Mouse (Mus musculus) brown adipose tissue, adult 24 weeks (tissue): ENCODE results near the gene Usp7. TPM values are rescaled to one million over a fixed set of nuclear protein-coding genes. Genes with fewer than 3 reads are reported as not detected.

Source experiments
- H3K27ac ChIP-seq: fragments of 200-500 bp; replicated peaks from 2 replicates; pipeline ENCODE4 v1.5.1; 2012; ENCODE audit warnings: low read depth, mild to moderate bottlenecking, low read length
- H3K4me1 ChIP-seq: fragments of 200-500 bp; 2 replicates; pipeline ENCODE4 v1.6.1; 2012; ENCODE audit warnings: low read length, mixed read lengths; ENCODE audit not compliant: control insufficient read depth, insufficient read depth, insufficient read length
- H3K4me3 ChIP-seq: fragments of 200-500 bp; 2 replicates; pipeline ENCODE4 v1.5.1; 2012; ENCODE audit warnings: low read depth, mild to moderate bottlenecking, low read length, moderate library complexity; ENCODE audit not compliant: insufficient read depth
- polyA plus RNA-seq: library from polyadenylated mRNA; stranded (reverse); fragments of >200 nt; gene quantifications from 2 replicates; pipeline ENCODE4 v1.2.4, GENCODE M21; 2012; ENCODE audit not compliant: missing spikeins, insufficient read depth, insufficient read length

The Usp7 gene
- polyA plus RNA-seq, 1 experiment = 38.0 TPM

DNA sequence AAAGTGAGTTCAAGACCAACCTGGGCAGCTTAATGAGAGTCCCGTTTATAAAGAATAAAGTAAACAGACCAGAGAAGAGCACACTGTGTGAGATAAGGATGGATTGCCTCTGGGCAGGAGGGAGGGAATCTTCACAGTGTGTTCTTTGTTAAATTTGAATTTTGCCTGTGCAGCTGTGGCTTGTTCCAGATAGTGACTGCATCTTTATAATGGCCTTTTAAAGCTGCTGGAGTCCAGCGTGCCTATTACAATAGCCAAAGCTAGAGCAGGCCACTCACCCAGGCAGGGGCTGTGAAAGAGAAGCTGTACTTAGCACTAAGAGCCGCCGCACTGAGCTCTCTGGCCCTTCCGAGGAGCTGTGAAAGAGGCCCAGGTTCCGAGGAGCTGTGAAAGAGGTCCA, 146.6 kb downstream of the Usp7 start:
- Histone ChIP-seq H3K27ac (no peak overlapping the region), H3K4me1 (no peaks in the 10 kb centered on the region), H3K4me3 (no peak overlapping the region)

- Histone ChIP-seq H3K4me1 (no peaks in the 10 kb centered on the region), H3K27ac (no peak overlapping the region), H3K4me3 (no peak overlapping the region)
Observed at GRCm38 (mm10) chr16:8643855-8644254, 148.3 kb downstream of the Usp7 start.

Other genes starting within 250 kb of the Usp7 start
- 61.6 and 62.0 TPM in 2 replicates for gene Pmm2, start 154.6 kb downstream of the Usp7 start, polyA plus RNA-seq
- 16.5 and 19.7 TPM in 2 replicates for gene Tmem186, start 154.6 kb downstream of the Usp7 start, polyA plus RNA-seq
- 88.4 and 130 TPM in 2 replicates for gene Carhsp1, start 120.2 kb downstream of the Usp7 start, polyA plus RNA-seq
- not detected in 2 replicates for gene Gm5767, start 111.5 kb downstream of the Usp7 start, polyA plus RNA-seq
- gene 1810013L24Rik, start 37.8 kb upstream of the Usp7 start, polyA plus RNA-seq = 38.2 and 39.8 TPM in 2 replicates